Mouse (Mus musculus) thymus, adult 18-20 months (tissue): ENCODE measurements around the gene Pcnx3.

ENCODE experiments used
- DNase-seq, 2 experiments: peaks; one replicate each; pipeline ENCODE4 v3.0.0; 2022; ENCODE audit warnings: mixed read lengths in 2 of 2

Gene Pcnx3

DNA sequence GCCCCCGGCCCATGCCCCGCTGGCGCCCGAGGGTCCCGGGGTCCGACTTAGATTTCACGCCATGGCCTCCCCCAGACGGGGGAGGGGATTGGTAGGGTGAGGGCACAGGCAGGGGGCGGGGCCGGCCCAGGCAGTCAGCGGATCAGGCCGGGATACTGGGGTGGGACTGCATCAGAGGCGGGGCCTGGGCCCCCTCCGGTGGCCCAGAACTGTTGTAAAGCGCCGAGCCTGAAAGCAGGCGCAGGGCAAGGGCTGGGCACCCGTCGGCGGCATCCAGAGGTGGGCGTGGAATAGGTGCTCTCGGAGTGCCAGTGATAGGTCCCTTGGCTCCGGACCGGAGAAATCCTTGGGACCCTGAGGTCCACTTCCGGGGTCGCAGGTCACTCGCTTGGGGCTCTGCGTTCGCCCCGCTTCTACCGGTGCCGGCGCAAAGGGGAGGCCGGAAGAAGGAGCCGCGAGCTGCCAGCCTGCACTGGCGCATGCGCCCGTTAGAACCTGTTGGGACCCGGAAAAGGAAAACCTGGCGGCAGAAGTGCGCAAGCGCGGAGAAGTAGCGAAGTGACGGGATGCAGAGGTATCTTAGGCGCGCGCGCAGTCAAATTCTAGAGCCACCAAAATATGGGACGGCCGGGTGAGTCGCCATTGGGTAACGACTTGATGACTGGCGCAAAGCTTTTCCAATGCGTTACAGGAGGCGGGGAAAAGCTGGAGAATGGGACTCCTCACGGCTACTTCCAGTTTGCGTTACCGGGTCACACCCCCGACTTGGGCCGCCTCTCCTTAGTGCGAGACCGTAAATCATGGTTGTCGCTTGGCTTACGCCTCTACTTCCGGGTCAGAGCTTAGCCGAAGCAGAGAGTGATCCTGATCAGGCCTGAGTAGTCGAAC, at the start of gene Pcnx3, which contains the start of gene Map3k11:
TSS of gene Pcnx3 (minus strand) at position 709 of the 888 bp plus-strand sequence.
TSS of gene Map3k11 (plus strand) at position 543 of the 888 bp plus-strand sequence.
- peak; percentile 97 to 98 for DNase-seq

GRCm38 (mm10) chr19:5734325-5734724, 45.6 kb upstream of the Pcnx3 start:
- no peak for DNase-seq

DNA sequence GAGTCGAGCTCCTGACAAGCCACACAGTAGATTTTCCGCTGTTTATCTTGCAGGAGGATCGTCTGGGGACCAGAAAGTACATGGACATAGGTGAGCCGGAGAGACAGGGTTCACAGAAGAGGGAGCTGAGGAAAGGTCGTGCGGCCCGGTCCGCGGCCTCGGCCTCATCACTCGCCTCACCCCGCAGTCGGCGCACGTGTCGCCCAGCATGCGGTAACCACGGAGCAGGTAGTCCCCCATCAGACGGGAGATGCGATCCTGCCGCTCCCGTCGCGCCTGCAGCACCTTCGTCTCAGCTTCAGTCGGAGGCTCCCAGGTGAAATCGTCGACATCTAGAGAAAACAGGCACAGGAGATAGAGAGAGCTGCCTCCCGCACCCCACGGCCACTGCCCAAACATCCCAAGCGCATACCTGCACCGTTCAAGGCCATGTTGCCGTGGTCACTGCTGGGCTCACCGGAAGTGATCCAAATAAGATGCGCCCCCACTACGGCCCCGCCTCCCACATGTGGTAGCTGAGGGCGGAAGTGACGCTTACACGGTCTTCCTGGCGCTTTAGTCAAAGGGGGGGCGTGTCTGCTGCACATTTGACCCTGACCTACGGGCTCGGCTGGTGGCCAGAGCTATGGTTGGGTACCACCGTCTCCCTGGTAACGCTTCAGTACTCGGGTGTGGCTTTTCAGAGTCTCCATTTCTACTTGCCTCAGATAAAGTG, 42.7 kb upstream of the Pcnx3 start:
- DNase-seq, result peak; percentile 75 to 83

DNA sequence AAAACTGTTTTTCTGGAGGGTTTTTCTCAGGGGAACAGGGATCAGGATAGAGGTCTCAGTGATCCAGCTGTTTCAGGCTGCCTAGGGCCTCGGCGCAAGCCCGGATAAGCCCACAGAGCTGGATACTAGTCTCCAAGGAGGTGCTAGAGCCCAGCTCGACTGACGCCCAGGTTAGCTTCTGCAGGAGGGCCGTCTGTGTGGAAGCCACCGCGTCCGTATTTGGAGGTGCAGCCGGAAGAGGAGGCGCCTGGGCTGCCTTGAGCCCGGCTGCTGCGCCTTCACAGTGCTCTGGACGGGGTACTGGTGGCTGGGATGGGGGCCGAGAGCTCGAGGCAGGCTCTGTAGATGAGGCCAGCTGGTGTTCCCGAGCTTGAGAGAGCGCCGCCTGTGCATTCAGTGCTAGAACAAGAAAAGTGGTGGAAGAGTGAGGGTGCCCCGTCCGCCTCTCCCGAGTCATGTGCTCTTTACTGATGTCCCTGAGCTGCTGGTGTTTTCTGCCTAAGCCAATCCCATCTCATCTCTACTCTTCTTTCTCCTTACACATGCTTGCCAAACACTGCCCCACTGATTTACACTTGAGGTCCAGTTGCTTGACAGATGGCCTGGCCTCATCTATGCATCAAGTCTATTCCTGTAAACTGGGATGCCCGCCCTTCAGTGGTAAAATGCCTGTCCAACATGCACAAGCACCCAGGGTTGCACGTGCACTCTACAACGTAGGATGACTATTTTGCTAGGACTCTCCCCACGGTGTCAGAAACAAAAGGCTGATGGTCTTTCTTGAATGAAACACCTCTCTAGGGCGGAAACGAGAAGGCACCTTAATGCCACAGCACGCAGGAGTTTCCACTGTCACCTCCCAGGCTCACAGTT, 41.8 kb upstream of the Pcnx3 start:
- DNase-seq, result no peak

DNA sequence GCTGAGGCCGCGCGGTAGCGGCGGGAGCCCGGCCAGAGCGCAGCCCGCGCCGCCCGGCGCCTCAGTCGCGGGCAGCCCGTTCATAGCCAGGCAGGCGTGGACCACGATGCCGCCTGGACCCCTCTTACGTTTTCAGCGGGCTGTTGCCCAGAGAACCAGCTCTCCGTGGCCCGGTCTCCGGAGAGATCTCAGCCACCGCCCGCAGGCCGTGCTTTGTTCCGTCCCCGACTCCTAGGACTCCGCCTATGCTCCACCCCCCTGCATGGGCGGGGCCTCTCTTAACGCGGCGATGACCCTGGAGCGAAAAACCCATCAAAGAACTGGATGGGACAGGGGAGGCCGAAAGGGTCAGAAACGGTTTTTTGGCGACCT, 40.7 kb upstream of the Pcnx3 start, which contains the start of gene Fam89b:
TSS of gene Fam89b (minus strand) at position 210 of the 372 bp plus-strand sequence.
- peak; percentile 70 to 79 for DNase-seq

- peak in 1 of 2 experiments; percentile 35 for DNase-seq
Observed at GRCm38 (mm10) chr19:5728631-5729443, 40.1 kb upstream of the Pcnx3 start.

- peak; percentile 61 to 71 for DNase-seq
Observed at GRCm38 (mm10) chr19:5727701-5728100, 39.0 kb upstream of the Pcnx3 start.

DNA sequence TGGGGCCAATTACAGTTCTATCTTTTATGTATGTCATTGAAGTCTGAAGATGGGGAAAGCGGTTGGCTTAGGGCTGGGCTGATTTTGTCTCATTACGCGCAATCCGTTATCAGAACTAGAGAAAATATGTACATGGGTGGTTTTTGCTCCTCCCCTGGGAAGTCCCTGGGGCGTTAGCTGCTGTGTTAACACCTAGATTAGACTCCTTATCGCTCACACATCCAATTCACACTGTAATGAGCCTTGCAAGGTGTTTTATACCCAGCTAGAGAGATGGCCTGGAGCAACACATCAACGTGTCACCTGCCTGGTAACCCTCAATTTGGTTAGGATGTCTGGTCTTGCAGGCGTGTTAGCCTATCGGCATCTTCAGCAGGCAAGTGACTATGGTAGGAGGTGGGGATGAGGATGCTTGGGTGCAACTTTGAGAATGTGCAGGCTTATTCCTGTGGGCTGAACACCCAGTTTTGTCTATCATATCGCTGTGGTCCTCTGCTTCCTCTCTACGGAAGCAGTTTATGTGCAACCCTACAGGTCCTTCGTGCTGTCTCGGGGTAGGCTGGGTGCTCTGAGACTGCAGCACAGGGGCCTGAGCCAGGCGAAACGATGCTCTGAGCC, 38.4 kb upstream of the Pcnx3 start:
- no peak for DNase-seq

GRCm38 (mm10) chr19:5725767-5726515, 37.2 kb upstream of the Pcnx3 start, which contains the start of gene Ehbp1l1:
Ehbp1l1 (minus strand) TSS chr19:5726317.
- DNase-seq, result peak; percentile 55 to 67

- DNase-seq, result no peak
Observed at GRCm38 (mm10) chr19:5725029-5725707, 36.5 kb upstream of the Pcnx3 start.

DNA sequence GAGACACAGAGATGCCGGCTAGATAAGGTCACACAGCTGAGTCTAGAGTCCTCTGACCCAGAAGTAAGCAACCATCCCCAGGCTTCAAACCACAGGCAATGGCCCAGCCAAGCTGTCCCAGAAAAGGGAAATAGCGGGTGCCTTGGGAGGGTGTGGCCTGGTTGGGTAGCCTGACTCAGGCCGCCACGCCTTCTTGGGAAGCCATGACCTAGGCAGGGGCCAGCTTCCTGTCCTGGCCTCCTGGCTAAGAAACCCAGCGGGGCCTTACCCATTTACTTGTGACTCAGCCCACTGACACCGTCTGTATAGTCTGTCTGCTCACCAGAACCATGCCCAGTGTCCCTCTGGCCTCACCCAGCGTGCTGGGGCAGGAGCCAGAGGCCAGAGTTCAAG, 35.8 kb upstream of the Pcnx3 start:
- DNase-seq, result peak in 1 of 2 experiments; percentile 40

DNA sequence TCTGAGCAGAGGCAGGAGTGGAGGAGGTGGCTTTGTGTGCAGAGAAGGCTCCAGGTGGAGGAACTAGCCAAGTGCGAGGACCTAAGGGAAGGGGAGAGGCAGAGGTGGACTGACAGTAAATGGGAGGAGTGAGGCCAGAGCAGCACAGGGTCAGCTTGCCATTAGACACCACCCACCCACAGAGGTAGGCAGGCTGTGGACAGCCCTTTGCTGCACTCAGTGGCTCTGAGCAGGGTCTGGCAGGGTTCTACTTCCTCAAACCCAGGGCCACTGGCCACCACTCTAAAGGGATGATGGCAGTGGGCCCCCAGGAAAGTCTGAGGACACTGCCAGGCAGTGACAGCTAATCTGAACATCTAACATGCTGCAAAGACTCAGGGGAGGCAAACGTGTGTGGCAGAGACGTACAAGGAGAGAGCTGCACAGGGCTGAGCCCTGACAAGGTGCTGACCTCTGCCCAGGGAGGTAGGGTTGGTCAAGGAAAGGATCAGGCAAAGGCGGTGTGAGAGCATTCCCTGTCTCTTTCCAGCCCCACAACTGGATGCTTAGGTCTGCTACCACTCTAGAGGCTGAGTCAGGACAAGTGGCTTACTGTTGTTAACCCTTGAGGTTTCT, 35.3 kb upstream of the Pcnx3 start:
- DNase-seq, result no peak

DNA sequence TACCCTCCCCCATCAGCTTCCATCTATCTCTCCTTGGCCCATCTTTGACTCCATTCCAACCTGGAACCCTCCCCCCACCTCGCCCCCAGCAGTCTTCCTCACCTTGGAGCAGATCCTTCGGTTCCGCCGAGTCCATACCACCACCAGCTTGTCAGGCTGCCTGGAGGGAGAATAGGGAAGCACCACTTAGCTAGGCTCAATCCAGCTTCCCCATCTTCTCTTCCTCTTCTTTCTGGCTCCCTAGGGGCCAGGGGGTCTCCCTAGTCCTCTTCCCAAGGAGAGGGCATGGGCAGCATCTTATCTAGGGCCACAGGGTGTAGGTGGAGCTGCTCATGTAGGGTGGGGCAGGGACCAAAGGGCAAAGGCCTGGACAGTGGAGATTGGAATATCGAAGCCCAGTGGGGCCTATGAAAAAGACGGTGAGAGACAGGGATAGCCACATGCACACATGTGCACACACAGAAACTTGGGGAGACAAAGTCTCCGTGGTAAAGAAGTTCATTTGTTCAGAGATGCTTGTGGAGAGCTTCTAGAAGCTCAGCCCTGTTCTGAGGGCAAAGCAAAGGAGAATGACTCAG, 34.2 kb upstream of the Pcnx3 start:
- DNase-seq, result no peak

GRCm38 (mm10) chr19:5721233-5721632, 32.5 kb upstream of the Pcnx3 start:
- DNase-seq, result no peak

- no peak for DNase-seq
Observed at GRCm38 (mm10) chr19:5716955-5717354, 28.2 kb upstream of the Pcnx3 start.

DNA sequence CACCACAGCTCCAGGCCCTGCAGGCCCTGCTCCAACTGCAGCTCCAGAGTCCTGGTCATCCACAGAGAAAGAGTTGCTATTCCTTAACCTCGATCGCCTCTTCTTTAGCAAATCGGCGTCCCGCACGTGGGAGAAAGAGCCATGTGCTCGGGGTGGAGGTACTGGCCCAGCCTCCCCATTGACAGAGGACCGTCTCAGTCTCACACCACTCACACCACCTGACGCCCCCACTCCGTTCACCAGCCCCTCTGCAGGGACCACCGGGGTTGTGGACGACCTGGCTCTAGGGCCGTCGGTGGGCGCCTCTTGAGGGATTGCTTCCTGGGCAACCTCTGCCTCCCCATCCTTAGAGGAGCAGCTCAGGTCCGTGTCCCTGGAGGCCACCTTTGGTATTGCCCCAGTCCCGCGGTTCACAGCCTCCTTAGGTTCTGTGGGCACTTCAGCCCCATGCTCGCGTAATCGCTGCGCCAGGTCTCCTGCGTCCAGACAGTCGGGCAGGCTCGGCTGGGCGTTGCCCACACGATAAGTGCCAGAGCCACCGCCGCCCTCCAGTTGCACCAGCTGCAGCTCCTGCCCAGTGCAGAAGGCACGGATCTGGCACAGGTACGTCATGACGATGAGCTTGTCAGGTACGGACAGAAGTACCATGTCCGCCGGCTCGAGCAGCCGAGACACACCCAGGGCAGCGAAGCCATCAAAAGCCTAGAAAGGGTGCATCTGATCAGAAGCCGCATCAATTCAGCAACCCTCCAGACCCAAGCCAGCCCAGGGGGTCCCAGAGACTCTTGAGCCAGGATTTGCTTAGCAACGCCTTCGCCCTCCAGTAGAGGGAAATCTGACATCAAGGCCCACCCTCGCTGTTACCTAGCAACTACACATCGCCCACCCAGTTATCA, 27.3 kb upstream of the Pcnx3 start:
- peak in 1 of 2 experiments; percentile 9 for DNase-seq

DNA sequence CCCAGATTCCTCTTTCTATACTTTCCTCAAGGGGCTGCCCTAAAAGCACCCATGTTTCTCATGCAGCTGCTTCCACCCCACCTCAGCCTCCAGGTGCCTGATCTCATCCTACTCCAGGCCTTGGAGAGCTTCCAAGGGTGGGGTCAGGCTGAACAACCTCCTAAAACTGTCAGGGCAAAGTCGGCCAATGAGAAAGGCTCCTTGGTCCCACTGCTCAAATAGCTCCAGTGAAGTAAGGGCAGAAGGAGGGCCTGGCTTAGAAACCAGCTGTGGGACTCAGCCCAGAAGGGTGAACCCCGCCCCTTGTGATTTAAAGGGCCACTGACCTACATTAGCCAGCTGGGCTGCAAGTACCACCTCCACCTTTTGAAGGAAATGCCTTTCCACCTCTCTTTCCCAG, 25.0 kb upstream of the Pcnx3 start:
- no peak for DNase-seq

GRCm38 (mm10) chr19:5713255-5713654, 24.5 kb upstream of the Pcnx3 start:
- no peak for DNase-seq
